Mouse (Mus musculus) heart, adult 9 months (tissue): ENCODE measurements around the gene Lrrc61.
A peak's percentile ranks its signal among the peaks of the same experiment; 100 is the strongest.
"Not testable (repeated sequence)": the region's sequence is repeated elsewhere in the genome, so short reads cannot be mapped to it uniquely, and the experiment has no call there.

Experiments used
- DNase-seq, 2 experiments: peaks; one replicate each; pipeline ENCODE4 v3.0.0; 2022; ENCODE audit warnings: low spot score in 2 of 2

Gene Lrrc61

GRCm38 (mm10) chr6:48554280-48555103, at the start of gene Lrrc61:
Lrrc61 (plus strand) TSS chr6:48554796.
- peak; percentile 94 to 98 for DNase-seq

- DNase-seq: no peak
Observed at GRCm38 (mm10) chr6:48508087-48508486, 46.5 kb upstream of the Lrrc61 start.

- no peak for DNase-seq
Observed at GRCm38 (mm10) chr6:48510426-48510825, 44.2 kb upstream of the Lrrc61 start.

- DNase-seq: no peak
Observed at GRCm38 (mm10) chr6:48511861-48512260, 42.7 kb upstream of the Lrrc61 start.

- DNase-seq: not testable (repeated sequence)
Observed at GRCm38 (mm10) chr6:48524882-48525281, 29.7 kb upstream of the Lrrc61 start.

GRCm38 (mm10) chr6:48527901-48528300, 26.7 kb upstream of the Lrrc61 start:
- no peak for DNase-seq

- DNase-seq: no peak
Observed at GRCm38 (mm10) chr6:48529261-48529660, 25.3 kb upstream of the Lrrc61 start.

GRCm38 (mm10) chr6:48529871-48530440, 24.6 kb upstream of the Lrrc61 start:
- DNase-seq: no peak

GRCm38 (mm10) chr6:48530862-48531261, 23.7 kb upstream of the Lrrc61 start:
- no peak for DNase-seq

- no peak for DNase-seq
Observed at GRCm38 (mm10) chr6:48533475-48533874, 21.1 kb upstream of the Lrrc61 start.

- DNase-seq: no peak
Observed at GRCm38 (mm10) chr6:48534913-48535312, 19.7 kb upstream of the Lrrc61 start.

GRCm38 (mm10) chr6:48536091-48536490, 18.5 kb upstream of the Lrrc61 start:
- no peak for DNase-seq

- DNase-seq: peak; percentile 78
Observed at GRCm38 (mm10) chr6:48537105-48537954, 17.3 kb upstream of the Lrrc61 start, which contains the start of gene Atp6v0e2. Atp6v0e2 (plus strand) TSS chr6:48537615.

- DNase-seq: peak; percentile 44 to 71
Observed at GRCm38 (mm10) chr6:48538841-48539737, 15.5 kb upstream of the Lrrc61 start.

- no peak for DNase-seq
Observed at GRCm38 (mm10) chr6:48539860-48540259, 14.7 kb upstream of the Lrrc61 start.

GRCm38 (mm10) chr6:48540721-48541120, 13.9 kb upstream of the Lrrc61 start:
- DNase-seq: no peak

- DNase-seq: peak; percentile 36 to 42
Observed at GRCm38 (mm10) chr6:48541560-48542450, 12.8 kb upstream of the Lrrc61 start.

- no peak for DNase-seq
Observed at GRCm38 (mm10) chr6:48542631-48543030, 12.0 kb upstream of the Lrrc61 start.

GRCm38 (mm10) chr6:48545251-48545650, 9.3 kb upstream of the Lrrc61 start:
- DNase-seq: no peak

GRCm38 (mm10) chr6:48546271-48546670, 8.3 kb upstream of the Lrrc61 start:
- no peak for DNase-seq
